Mouse (Mus musculus) neutrophil, adult 59 days (primary cell): ENCODE results near the gene Coro2a. TPM values are rescaled to one million over a fixed set of nuclear protein-coding genes. Genes with fewer than 3 reads are reported as not detected.

Source experiments
- total RNA-seq, 2 experiments: library from RNA; stranded (reverse); gene quantifications; 1 replicate in 1 of 2; 2 replicates in 1 of 2; pipeline ENCODE4 v1.2.4; 2023

Coro2a gene
- 10 to 100 TPM; 40.1 to 43.0 TPM for total RNA-seq

DNA sequence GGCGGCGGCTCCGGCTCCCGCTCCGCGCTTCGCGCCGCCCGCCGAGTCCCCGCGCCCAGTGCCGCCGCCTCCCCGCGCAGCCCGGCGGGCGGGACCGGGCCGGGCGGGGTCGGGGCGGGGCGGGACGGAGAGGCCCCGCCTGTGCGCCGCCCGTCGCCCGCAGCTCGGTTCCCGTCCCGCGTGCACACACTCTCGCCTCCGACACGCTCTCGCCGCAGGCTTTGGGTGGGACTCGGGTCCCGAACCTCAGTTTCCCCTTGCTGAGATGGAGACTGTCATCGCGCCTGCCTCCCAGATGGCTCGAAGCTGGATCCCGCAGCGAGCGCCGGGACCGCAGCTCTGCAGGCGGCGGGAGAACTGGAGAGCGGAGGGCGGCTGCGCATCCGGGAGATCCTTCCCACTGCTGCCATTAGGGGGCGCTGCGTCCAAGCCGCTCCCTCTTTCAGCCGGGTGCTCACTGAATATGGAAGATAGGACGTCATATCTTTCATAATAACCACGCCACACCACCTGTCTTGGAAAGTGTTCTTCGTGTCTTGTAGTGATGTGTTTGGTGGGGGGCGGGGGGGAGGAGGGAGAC is at the start of gene Coro2a:
Gene Coro2a, minus strand, starts transcription at position 359 of the 580 bp plus-strand sequence.

GRCm38 (mm10) chr4:46650086-46650753 is 48.2 kb upstream of the Coro2a start, which contains the start of gene Tbc1d2:
Gene Tbc1d2 (minus strand): TSS chr4:46650209.

GRCm38 (mm10) chr4:46535840-46536361 is 66.1 kb downstream of the Coro2a start, which contains the start of gene Trim14:
Gene Trim14 (minus strand): TSS chr4:46536141.

DNA sequence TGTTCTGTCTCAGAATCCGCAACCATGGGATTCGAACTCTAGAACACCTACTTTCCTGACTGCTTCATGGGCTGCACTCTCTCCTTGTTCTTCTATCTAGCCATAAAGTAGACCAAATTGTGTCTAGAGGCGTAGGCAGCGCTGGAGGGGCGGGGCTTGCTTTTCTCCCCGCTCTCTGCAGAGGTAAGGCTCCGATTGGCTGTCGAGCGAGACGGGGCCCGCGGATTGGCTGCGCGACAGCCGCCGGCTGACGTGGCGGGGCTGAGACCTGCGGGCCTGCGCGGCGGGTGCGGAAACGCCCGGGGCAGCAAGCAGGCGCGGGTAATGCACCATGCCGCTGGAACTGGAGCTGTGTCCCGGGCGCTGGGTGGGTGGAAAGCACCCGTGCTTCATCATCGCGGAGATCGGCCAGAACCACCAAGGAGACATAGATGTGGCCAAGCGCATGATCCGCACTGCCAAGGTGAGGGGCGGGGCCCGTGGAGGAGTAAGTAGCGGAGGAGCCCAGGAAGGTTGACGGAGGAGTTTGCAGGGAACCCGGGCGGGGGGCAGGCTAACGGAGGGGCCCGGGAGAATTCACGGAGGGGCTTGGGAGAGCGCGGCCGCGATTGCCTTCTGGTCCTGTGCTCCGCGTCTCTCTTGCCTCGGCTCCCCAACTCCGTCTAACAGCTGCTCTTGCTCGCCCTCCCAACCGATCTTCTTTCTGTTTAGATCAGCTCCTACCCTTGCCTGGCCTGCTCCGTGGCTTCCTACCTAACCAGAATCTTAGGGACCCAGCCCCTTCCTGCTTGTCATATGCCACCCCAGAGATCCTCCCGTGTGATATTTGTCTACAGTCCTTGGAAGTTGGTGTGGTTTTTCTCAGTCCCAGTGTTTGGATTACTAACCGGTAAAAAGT is 112.7 kb downstream of the Coro2a start, which contains the start of gene Nans:
Gene Nans, plus strand, starts transcription at position 221 of the 898 bp plus-strand sequence.

Other genes starting within 250 kb of the Coro2a start
- gene Trmo, start 212.8 kb downstream of the Coro2a start, total RNA-seq, result 1 to 10 TPM; 3.8 to 5.4 TPM
- gene Hemgn, start 188.7 kb downstream of the Coro2a start, total RNA-seq, result 10 to 100 TPM in 1 of 2 experiments, 1 to 10 TPM in 1; 7.3 to 24.3 TPM
- 100 to 1,000 TPM; 179 to 210 TPM for gene Anp32b, start 151.3 kb downstream of the Coro2a start, total RNA-seq
- gene Nans, start 113.0 kb downstream of the Coro2a start, total RNA-seq, result 10 to 100 TPM; 35.6 to 56.5 TPM
- gene Trim14, start 66.1 kb downstream of the Coro2a start, total RNA-seq, result 10 to 100 TPM; 22.0 to 25.5 TPM
- gene Tbc1d2, start 48.0 kb upstream of the Coro2a start, total RNA-seq, result 10 to 100 TPM; 53.6 to 53.7 TPM